Mouse (Mus musculus) liver, embryonic 12.5 days (tissue): Measurements from ENCODE around the gene Asb15. TPM values are rescaled to one million over a fixed set of nuclear protein-coding genes. Genes with fewer than 3 reads are reported as not detected.

ENCODE experiments used
- ATAC-seq: fragments of 200-750 bp; cut with Nextera tagmentation; 2 replicates; pipeline ENCODE4 v1.8.0; 2017; ENCODE audit warnings: moderate number of reproducible peaks, mild to moderate bottlenecking, moderate library complexity
- H3K27ac ChIP-seq: fragments of 300-500 bp; sonication (generic); 2 replicates; pipeline ENCODE4 v1.5.1; 2016; ENCODE audit warnings: mild to moderate bottlenecking
- H3K27me3 ChIP-seq: fragments of 300-500 bp; sonication (generic); replicated peaks from 2 replicates; pipeline ENCODE4 v1.6.1; 2016; ENCODE audit warnings: mild to moderate bottlenecking, moderate library complexity
- H3K36me3 ChIP-seq: fragments of 300-500 bp; sonication (generic); 2 replicates; pipeline ENCODE4 v1.6.1; 2016; ENCODE audit warnings: mild to moderate bottlenecking, moderate library complexity
- H3K4me1 ChIP-seq: fragments of 300-500 bp; sonication (generic); 2 replicates; pipeline ENCODE4 v1.6.1; 2016
- H3K4me2 ChIP-seq: fragments of 300-500 bp; sonication (generic); 2 replicates; pipeline ENCODE4 v1.6.1; 2016; ENCODE audit warnings: mild to moderate bottlenecking, moderate library complexity
- H3K4me3 ChIP-seq: fragments of 300-500 bp; sonication (generic); 2 replicates; pipeline ENCODE4 v1.5.1; 2016; ENCODE audit warnings: mild to moderate bottlenecking, moderate library complexity
- H3K9ac ChIP-seq: fragments of 300-500 bp; sonication (generic); 2 replicates; pipeline ENCODE4 v1.6.1; 2016; ENCODE audit warnings: mild to moderate bottlenecking, moderate library complexity
- H3K9me3 ChIP-seq: fragments of 300-500 bp; sonication (generic); replicated peaks from 2 replicates; pipeline ENCODE4 v1.6.1; 2016; ENCODE audit warnings: mild to moderate bottlenecking, moderate library complexity
- WGBS: fragments of 180-500 bp; shearing (Covaris S2); methylation state at CpG from one replicate; pipeline ENCODE4 v1.1.7; 2016; ENCODE audit not compliant: insufficient replicate concordance; 5-methylcytosine and 5-hydroxymethylcytosine counted together
- polyA plus RNA-seq: library from polyadenylated mRNA; unstranded; fragments of >200 nt; fragmentation: Nextera tagmentation; extraction: Ambion mirVana; gene quantifications from 2 replicates; pipeline ENCODE4 v1.2.1, GENCODE M21; 2016

Gene Asb15
- polyA plus RNA-seq, 1 experiment from 2014 or later, result 0.04 TPM

- H3K4me2 ChIP-seq, result no peak overlapping the region
- no peak overlapping the region for H3K4me3 ChIP-seq
- WGBS, result 59% methylated on average over 6 of the region's 6 CpGs
- H3K36me3 ChIP-seq, result no peaks in the 10 kb centered on the region
- H3K27me3 ChIP-seq, result no peaks in the 10 kb centered on the region
- no peak overlapping the region for H3K9ac ChIP-seq
- peaks cover 6% of the 10 kb centered on the region; the same call in 1 of the 2 replicates for H3K4me1 ChIP-seq
- H3K9me3 ChIP-seq, result no peaks in the 10 kb centered on the region
- ATAC-seq, result no peak
- no peak overlapping the region for H3K27ac ChIP-seq
Measured at GRCm38 (mm10) chr6:24600134-24600533, 72.2 kb downstream of the Asb15 start.

DNA sequence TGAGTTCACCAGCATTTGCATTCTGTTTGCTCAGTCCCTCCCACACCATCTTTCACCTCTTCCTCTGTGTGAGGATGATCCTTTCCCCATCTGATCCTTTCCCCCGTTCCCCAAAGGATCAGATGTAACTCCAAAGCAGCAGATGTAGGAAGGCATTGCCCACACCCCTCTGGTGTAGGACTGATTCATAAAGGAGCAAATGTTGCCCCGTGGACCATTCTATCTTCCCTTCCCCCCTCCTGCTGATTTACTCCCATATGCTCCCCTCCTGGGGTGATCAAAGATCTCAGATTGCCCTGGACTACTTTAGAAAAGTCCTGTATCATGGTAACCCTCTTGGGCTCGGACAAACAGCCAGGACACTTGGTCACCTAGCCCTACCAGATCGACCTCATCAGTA lies 72.8 kb downstream of the Asb15 start:
- WGBS, result 61% methylated on average over 4 of the region's 4 CpGs
- no peak overlapping the region for H3K9ac ChIP-seq

GRCm38 (mm10) chr6:24601668-24602067 lies 73.7 kb downstream of the Asb15 start:
- no peak for ATAC-seq
- Histone ChIP-seq H3K4me1 (peaks cover 6% of the 10 kb centered on the region; the same call in 1 of the 2 replicates), H3K27ac (no peak overlapping the region), H3K4me3 (no peak overlapping the region), H3K9ac (no peak overlapping the region), H3K4me2 (no peak overlapping the region), H3K9me3 (no peaks in the 10 kb centered on the region), H3K36me3 (no peaks in the 10 kb centered on the region), H3K27me3 (no peaks in the 10 kb centered on the region)
- 48% methylated on average over 1 of the region's 1 CpGs for WGBS

More for the DNA sequence above, 72.8 kb downstream of the Asb15 start:
- Histone ChIP-seq H3K36me3 (no peaks in the 10 kb centered on the region), H3K4me3 (no peak overlapping the region), H3K4me1 (peaks cover 6% of the 10 kb centered on the region; the same call in 1 of the 2 replicates), H3K9me3 (no peaks in the 10 kb centered on the region), H3K27ac (no peak overlapping the region), H3K27me3 (no peaks in the 10 kb centered on the region), H3K4me2 (no peak overlapping the region)
- no peak for ATAC-seq

- WGBS, result 67% methylated on average over 3 of the region's 3 CpGs
- Histone ChIP-seq H3K4me1 (peaks cover 6% of the 10 kb centered on the region; the same call in 1 of the 2 replicates), H3K9me3 (no peaks in the 10 kb centered on the region), H3K36me3 (no peaks in the 10 kb centered on the region), H3K4me3 (no peak overlapping the region), H3K27ac (no peak overlapping the region), H3K4me2 (no peak overlapping the region), H3K27me3 (no peaks in the 10 kb centered on the region), H3K9ac (no peak overlapping the region)
- ATAC-seq, result no peak
Measured at GRCm38 (mm10) chr6:24602351-24602750, 74.4 kb downstream of the Asb15 start.

DNA sequence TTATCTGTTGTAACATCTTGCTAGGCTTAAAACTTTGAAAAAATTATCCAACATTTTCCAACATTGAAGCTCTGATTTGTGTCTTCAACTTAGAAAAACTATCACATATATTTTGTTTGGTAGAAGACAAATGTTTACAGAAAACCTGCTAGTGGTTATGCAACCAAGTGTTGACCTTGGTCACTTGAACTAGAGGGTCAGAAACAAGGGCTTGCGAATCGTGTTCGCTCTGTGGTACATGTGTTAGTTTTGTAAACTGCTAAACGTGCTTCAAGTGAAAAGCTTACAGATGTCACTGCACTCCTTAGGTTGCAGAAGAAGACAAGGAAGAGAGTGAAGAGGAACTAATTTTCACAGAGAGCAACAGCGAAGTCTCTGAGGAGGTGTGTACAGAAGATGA lies 75.0 kb downstream of the Asb15 start:
- WGBS, result 60% methylated on average over 5 of the region's 5 CpGs
- peaks cover 6% of the 10 kb centered on the region; the same call in 1 of the 2 replicates for H3K4me1 ChIP-seq
- no peaks in the 10 kb centered on the region for H3K36me3 ChIP-seq
- H3K9me3 ChIP-seq, result no peaks in the 10 kb centered on the region
- H3K27ac ChIP-seq, result no peak overlapping the region
- no peak overlapping the region for H3K4me3 ChIP-seq
- ATAC-seq, result no peak
- H3K27me3 ChIP-seq, result no peaks in the 10 kb centered on the region
- no peak overlapping the region for H3K4me2 ChIP-seq
- no peak overlapping the region for H3K9ac ChIP-seq

DNA sequence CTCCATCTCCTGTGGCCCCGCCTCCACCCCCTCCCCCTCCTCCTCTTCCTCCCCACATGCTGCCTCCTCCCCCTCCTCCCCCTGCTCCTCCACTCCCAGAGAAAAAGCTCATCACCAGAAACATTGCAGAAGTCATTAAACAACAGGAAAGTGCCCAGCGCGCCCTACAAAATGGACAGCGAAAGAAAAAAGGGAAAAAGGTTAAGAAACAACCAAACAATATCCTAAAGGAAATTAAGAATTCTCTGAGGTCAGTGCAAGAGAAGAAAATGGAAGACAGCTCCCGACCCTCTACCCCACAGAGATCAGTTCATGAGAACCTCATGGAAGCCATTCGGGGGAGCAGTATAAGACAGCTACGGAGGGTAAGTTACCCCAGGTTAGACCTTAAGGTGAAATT lies 76.3 kb downstream of the Asb15 start:
- Histone ChIP-seq H3K4me3 (no peak overlapping the region), H3K27ac (no peak overlapping the region), H3K36me3 (no peaks in the 10 kb centered on the region), H3K9me3 (no peaks in the 10 kb centered on the region), H3K4me2 (no peak overlapping the region), H3K4me1 (peaks cover 6% of the 10 kb centered on the region; the same call in 1 of the 2 replicates), H3K27me3 (no peaks in the 10 kb centered on the region), H3K9ac (no peak overlapping the region)
- 85% methylated on average over 6 of the region's 7 CpGs for WGBS
- no peak for ATAC-seq

GRCm38 (mm10) chr6:24605631-24606030 lies 77.7 kb downstream of the Asb15 start:
- 78% methylated on average over 8 of the region's 8 CpGs for WGBS
- H3K9ac ChIP-seq, result no peak overlapping the region
- H3K27me3 ChIP-seq, result no peaks in the 10 kb centered on the region
- H3K36me3 ChIP-seq, result no peaks in the 10 kb centered on the region
- ATAC-seq, result no peak
- no peak overlapping the region for H3K27ac ChIP-seq
- H3K4me3 ChIP-seq, result no peak overlapping the region
- H3K9me3 ChIP-seq, result no peaks in the 10 kb centered on the region
- no peak overlapping the region for H3K4me2 ChIP-seq
- 0 out of 2 replicates have a peak, but pooled peaks cover 3% of the 10 kb centered on the region for H3K4me1 ChIP-seq

DNA sequence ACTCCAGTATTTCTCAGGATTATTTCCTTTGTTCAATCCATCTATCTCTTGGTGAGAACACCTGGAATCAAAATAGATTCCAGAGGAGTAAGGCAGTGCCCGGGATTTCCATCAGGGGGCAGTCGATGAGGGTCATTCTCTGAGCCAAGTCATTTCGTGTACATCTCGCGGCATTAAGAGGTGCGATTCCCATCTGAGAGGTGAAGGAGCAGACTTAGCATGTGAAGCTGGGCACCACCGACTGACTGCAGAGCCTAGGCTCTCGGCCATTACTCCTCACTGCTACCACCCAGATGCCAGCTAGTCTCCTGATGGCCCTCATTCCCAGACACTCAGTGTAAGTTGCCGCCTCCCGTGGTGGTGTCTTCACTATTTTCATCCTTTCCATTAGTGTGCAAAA lies 78.6 kb downstream of the Asb15 start:
- H3K4me2 ChIP-seq, result no peak overlapping the region
- no peak for ATAC-seq
- H3K36me3 ChIP-seq, result no peaks in the 10 kb centered on the region
- WGBS, result 63% methylated on average over 10 of the region's 10 CpGs
- H3K9me3 ChIP-seq, result no peaks in the 10 kb centered on the region
- H3K4me3 ChIP-seq, result no peak overlapping the region
- no peak overlapping the region for H3K27ac ChIP-seq
- no peak overlapping the region for H3K9ac ChIP-seq
- no peaks in the 10 kb centered on the region for H3K27me3 ChIP-seq
- H3K4me1 ChIP-seq, result 0 out of 2 replicates have a peak, but pooled peaks cover 2% of the 10 kb centered on the region

DNA sequence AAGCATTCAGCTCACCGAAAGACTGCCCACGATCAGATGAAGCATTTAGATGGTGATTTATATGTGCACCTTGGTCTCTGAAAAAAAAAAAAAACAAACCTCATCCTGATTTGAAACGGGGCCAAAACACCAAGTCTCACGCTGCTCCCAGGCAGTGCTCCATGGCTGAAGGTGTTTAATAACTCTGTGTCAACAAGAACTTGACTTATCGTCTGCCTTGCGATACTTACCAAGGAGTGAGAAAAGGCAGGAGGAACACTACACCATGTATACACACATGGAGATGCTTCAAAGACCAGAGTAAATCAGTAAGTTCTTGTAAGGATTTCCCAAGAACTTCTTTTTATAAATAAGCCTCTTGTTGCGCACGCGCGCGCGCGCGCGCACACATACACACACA lies 79.6 kb downstream of the Asb15 start:
- Histone ChIP-seq H3K4me2 (no peak overlapping the region), H3K4me3 (no peak overlapping the region), H3K27me3 (no peaks in the 10 kb centered on the region), H3K36me3 (peaks cover 2% of the 10 kb centered on the region; the same call in 1 of the 2 replicates), H3K9ac (no peak overlapping the region), H3K9me3 (no peaks in the 10 kb centered on the region), H3K27ac (no peak overlapping the region), H3K4me1 (no peaks in the 10 kb centered on the region)
- no peak for ATAC-seq
- 90% methylated on average over 15 of the region's 15 CpGs for WGBS

DNA sequence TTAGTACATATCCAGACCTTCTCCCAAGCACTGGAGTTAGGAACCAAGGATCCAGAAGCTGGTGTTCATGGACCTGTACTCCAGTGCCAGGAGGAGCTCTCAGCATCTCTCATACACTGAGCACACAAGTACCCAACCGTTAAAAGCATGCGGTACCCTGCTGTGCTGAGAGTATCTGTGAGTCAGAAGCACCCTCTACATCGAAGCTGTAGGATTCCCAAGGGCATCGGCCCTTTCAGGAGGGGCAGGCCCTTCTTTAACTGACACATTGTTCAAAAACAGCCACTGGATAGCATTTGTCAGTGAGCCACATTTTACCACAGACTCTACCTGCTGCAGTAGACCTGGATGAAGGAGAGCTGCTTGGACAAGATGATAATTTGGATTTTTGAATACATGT lies 80.2 kb downstream of the Asb15 start:
- H3K9ac ChIP-seq, result no peak overlapping the region
- H3K9me3 ChIP-seq, result no peaks in the 10 kb centered on the region
- H3K36me3 ChIP-seq, result peaks cover 6% of the 10 kb centered on the region
- no peak for ATAC-seq
- 80% methylated on average over 4 of the region's 4 CpGs for whole genome bisulfite sequencing
- H3K27ac ChIP-seq, result no peak overlapping the region
- H3K27me3 ChIP-seq, result no peaks in the 10 kb centered on the region
- no peaks in the 10 kb centered on the region for H3K4me1 ChIP-seq
- H3K4me3 ChIP-seq, result no peak overlapping the region
- no peak overlapping the region for H3K4me2 ChIP-seq

DNA sequence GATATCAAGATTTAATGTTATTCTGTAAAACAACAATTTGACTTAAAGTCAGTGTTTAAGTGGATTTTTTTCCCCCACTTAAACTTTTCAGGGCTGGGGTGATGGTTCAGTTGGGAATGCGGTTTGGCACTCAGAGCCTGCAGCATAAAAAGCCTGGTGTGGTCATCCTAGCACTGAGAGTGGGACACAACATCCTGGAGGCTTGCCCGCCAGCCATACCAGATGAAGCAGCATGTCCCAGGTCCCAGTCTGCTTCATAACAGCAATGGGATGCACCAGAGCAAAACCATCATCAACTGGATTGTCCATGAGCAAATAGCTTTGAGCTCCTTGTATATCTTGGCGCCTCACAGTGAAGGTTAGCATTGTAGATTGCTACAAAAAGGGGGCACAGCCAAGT lies 80.7 kb downstream of the Asb15 start:
- H3K36me3 ChIP-seq, result peaks cover 10% of the 10 kb centered on the region
- no peaks in the 10 kb centered on the region for H3K4me1 ChIP-seq
- ATAC-seq, result no peak
- 78% methylated on average over 3 of the region's 3 CpGs for WGBS
- no peak overlapping the region for H3K4me3 ChIP-seq
- H3K9ac ChIP-seq, result no peak overlapping the region
- no peaks in the 10 kb centered on the region for H3K27me3 ChIP-seq
- no peak overlapping the region for H3K4me2 ChIP-seq
- no peaks in the 10 kb centered on the region for H3K9me3 ChIP-seq
- no peak overlapping the region for H3K27ac ChIP-seq

DNA sequence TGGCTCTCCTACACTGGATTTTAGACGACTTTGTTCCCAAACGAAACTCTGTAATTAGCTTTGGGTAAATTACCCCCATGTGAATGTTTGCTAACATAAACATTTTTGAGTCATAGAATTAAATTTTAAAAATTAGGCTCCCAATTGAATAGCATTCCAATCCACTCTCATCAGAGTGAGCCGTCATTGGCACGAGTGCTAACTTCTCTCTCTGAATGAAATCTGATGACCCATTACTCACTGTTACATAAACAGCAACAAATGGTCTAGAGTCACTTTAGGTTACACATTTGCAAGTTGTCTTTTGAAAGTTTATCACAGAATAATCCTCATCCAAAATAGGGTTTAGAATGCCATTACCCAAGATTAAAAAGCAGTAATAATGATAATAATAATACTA lies 81.6 kb downstream of the Asb15 start:
- Histone ChIP-seq H3K9me3 (no peaks in the 10 kb centered on the region), H3K4me2 (no peak overlapping the region), H3K9ac (no peak overlapping the region), H3K4me3 (no peak overlapping the region), H3K4me1 (no peaks in the 10 kb centered on the region), H3K27me3 (no peaks in the 10 kb centered on the region), H3K27ac (no peak overlapping the region), H3K36me3 (peaks cover 17% of the 10 kb centered on the region)
- ATAC-seq, result no peak
- WGBS, result 66% methylated on average over 4 of the region's 4 CpGs

DNA sequence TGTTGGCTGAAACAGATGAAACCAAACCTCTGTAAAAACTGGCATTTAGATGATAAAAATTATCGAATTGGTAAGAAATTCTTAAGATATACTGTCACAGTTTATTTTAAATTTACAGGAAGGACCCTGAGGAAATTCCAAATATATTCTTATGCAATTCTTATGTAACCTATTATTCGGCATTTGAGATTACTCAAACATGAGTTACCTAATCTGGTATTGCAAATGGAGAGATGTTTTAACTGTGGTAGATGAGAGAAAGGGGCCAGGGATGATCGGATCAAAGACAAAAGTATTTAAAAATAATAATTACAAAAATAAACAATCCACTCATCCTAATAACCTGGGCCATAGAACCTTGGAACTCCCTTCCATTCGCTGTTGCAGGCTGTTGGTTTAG lies 82.4 kb downstream of the Asb15 start:
- no peak for ATAC-seq
- 81% methylated on average over 4 of the region's 4 CpGs for WGBS

More for the DNA sequence above, 82.4 kb downstream of the Asb15 start:
- H3K27ac ChIP-seq, result no peak overlapping the region
- no peak overlapping the region for H3K4me3 ChIP-seq
- H3K4me1 ChIP-seq, result no peaks in the 10 kb centered on the region
- H3K4me2 ChIP-seq, result no peak overlapping the region
- H3K27me3 ChIP-seq, result no peaks in the 10 kb centered on the region
- H3K36me3 ChIP-seq, result peaks cover 25% of the 10 kb centered on the region
- no peaks in the 10 kb centered on the region for H3K9me3 ChIP-seq
- no peak overlapping the region for H3K9ac ChIP-seq
